Mouse (Mus musculus) ovary, postnatal 10 days (tissue): ENCODE measurements around the gene Abhd17a.

ENCODE experiments used
- DNase-seq: peaks from one replicate; pipeline ENCODE4 v3.0.0; 2022; ENCODE audit warnings: low spot score

Abhd17a gene

DNA sequence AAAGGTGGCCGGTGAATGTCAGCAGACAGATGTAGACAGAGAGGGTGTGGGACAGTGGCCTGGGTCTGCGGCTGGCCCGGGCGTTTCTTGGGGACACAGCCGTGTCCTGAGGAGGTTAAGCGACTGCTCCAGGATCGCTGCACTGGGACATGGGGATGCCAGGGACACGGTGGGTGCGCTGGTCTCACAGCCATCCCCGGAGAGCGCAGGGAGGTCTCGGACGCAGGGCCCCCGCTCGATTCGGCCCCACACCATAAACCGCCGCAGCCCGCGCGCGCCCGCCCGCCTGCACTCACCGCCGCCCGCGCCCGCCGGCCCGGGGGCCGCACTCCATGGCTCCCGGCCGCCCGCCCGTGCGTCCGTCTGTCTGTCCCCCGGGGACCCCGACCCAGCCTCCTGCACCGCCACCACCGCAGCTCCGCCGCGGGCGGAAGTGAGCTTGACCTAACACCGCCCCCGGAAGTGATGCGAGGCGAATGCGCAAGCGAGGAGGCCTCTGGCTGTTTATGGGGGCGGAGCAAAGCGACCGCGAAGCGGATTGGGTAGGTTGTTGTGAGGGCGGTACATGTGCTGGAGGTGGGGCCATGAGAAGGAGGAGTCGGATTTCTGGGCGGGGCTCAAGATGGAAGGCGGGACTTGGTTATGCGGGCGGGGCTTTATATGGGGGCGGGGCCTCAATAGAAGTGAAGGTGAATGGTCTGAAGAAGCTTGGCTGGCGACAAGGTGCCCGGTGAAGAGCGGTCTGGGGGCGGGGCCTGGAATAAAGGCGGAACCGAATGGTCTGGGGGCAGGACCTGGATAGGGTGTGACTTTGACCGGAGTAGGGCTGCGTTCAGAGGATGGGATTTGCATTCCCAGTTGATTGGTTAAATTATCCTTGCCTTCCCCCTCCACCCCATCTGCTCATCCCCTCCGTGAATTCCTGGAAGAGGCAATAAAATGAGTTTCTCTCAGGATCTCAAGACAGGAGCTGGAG, at the start of gene Abhd17a:
Gene Abhd17a, minus strand, starts transcription at position 463 of the 976 bp plus-strand sequence.
- DNase-seq, result peak; percentile 73

DNA sequence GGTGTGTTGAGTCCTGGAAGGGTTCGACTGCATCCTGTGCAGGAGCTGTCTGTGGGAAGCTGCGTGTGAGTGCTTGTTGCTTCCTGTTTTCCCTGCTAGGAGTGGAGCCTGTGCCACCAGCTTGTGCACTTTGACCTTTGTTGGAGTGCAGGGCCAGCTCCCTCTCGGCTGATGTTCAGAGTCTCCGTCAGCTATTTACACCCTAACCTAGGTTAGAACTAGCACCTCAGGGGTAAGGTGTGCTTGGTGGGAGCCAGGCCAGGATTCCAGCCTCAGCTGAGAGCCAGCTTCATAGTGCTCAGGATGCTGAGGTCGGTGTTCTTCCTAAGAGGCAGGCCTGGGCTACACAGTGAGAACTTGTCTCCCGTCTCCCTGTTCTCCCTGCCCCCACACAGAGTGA, 45.2 kb upstream of the Abhd17a start:
- no peak for DNase-seq

DNA sequence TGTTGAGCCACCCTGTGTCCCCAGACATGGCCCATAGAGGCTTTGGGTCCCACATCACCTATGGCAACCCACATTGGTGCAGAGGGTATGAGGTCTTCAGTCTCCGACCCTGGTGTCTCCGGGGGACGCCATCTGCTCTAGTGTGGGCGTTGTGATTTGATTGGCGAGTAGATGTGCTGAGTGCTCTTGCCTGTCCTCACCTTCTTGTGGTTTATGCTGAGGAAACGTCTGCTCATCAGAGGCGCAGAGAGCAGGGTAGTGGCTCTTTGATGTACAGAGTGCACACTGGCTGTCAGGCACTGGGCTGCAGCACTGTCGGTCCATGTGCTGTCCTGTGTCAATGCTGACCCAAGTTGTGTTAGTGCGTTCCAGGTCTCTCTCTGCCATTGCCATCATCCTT, 38.8 kb upstream of the Abhd17a start:
- no peak for DNase-seq

DNA sequence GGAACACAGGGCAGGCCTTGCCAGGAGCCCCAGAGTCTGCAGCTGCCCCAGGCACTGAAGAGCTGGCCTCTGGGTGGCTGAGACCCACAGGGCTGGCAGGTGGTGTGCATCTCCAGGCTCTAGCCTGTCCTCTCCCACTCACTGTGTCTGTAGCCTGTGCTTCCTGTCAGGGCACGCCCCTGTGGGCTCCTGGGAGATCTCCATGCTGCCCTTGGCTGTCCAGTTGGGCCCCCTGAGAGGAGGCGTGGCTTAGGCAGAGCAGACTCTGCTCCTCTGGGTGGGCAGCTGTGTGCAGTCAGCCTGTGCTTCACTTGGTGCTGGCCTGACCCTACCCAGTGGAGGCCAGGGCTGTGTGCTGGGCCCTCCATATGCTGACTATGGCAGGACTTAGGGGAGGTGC, 37.5 kb upstream of the Abhd17a start:
- no peak for DNase-seq

DNA sequence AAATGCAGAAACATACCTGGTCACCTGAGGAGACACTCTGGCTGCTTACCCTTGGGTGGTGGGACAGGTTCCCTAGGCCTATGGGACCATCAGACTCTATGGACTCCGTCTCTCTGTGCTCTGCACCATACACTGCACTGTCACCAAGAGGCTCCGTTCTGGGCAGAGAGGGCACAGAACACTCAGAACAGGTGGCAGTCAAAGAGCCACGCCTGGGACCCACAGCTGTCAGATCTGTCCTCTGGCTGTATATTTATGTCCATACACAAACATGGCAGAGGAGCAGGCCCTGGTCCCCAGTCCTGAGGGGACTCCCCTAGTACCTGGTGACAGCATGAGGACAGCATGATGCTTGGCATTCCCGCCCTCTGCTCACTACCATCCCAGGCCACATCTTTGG, 35.6 kb upstream of the Abhd17a start:
- no peak for DNase-seq

DNA sequence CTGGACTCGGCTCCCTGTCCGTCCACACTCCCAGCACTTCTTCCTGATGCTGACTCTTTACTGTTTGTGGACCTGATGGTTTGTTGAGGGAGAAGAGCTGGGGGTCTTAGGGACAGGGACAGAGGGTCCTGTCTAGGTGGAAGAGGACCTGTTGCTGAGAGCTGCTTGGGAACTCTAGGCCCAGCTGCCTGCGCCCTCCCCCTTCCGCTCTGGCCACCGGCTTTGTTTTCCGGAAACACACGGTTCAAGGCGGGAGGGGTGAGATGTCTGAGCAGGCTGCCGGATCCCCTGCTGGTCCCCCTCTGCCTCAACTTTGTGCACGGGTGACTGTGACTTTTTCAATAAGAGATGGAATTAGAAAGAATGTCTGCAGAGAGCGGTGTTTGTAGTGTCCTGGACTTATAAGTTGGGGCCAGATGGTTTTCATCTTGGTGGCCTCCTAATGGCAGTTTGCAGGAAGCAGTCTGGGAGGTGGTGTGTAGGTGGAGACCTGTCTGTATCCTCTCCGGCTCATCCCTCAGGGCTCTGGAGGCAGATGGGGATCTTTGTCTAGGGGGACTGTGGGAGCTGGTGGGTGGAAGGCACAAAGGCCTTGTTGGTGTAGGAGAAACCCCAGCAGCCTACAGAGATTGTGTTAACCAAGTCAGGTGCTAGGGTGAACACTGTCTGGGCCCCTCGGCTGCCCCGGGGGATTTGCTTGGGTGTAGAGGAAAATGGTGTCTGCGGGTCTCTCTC, 33.5 kb upstream of the Abhd17a start:
- DNase-seq, result no peak

DNA sequence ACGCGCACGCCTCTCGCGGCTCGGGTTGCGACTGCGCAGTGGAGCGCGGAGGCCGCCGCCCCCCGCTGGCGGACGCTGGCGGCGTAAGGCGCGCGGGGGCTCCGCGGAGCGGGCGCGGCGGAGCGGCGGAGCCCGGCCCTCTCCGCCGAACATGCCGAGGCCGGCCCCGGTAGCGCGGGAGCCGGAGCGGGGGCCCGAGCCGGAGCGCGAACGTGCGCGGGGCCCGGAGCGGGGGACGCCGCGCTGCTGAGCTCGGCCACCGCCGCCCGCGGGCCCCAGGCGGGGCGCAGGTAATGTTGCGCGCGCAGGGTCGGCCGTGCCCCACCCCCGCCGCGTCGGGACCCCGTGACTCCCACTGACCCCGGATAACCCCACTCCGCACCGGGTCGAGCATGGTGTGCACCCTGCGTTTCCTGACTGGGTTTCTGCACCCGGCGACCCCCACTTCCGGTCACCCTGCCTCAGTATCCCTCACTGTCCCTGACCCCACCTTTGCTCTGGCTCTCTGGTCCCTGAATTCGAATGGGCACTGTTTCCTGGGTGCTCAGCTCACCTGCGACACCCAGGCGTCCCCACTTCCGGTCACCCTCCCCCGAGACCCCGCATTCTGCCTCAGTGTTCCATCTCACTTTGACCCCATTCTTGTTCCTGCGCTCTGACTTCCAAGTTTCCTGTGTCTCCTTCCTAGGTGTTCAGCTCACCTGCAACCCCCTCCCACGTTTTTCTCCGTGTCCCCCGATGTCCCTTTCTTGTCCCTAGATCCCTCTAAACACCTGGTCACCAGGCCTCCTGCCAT, 32.7 kb upstream of the Abhd17a start, which contains the start of gene Csnk1g2:
Gene Csnk1g2, plus strand, starts transcription at position 178 of the 796 bp plus-strand sequence.
- DNase-seq, result peak; percentile 91

DNA sequence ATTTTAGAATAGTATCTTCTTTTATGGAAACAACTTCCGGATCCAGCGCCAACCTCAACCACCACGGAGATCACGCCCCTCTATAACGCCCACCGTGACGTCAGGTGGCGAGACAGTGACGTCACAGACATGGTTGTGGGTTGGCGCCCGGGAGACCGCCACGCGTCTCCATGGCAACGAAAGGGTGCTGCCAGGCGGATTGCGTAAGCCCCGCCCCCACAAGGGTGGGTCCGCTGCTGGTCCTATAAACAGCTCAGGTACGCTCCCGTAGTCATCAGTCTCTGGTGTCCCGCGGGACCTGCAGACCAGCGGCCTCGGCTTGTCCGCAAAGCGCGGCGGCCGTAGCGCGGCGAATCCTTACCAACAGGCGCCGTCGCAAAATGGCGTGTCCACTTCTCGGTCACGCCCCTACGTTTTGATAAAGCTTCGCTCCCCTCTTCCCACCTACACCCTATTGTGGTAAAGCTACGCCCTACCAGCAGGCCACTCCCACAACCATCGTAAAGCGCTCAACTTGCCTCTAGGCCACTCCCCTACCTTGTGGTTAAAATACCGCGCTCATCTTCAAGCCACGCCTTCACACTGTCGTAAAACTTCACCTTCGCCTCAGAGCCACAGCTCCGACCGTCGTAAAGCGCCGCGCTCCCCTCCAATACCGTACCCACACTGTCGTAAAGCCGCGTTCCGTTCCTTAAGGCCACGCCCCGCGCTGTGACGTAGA, 32.0 kb upstream of the Abhd17a start:
- DNase-seq, result peak; percentile 98

DNA sequence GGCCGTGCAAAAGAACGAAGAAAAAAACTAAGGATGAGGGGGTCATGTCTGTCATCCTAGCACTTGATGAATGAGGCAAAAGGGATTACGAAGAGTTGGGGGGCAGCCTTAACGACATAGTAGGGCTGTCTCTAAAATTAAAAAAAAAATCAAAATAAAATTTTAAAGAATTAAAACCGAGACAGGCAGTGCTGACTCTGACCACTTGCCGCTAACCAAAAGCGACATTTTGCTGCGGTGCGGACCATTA, 31.5 kb upstream of the Abhd17a start:
- DNase-seq, result no peak

DNA sequence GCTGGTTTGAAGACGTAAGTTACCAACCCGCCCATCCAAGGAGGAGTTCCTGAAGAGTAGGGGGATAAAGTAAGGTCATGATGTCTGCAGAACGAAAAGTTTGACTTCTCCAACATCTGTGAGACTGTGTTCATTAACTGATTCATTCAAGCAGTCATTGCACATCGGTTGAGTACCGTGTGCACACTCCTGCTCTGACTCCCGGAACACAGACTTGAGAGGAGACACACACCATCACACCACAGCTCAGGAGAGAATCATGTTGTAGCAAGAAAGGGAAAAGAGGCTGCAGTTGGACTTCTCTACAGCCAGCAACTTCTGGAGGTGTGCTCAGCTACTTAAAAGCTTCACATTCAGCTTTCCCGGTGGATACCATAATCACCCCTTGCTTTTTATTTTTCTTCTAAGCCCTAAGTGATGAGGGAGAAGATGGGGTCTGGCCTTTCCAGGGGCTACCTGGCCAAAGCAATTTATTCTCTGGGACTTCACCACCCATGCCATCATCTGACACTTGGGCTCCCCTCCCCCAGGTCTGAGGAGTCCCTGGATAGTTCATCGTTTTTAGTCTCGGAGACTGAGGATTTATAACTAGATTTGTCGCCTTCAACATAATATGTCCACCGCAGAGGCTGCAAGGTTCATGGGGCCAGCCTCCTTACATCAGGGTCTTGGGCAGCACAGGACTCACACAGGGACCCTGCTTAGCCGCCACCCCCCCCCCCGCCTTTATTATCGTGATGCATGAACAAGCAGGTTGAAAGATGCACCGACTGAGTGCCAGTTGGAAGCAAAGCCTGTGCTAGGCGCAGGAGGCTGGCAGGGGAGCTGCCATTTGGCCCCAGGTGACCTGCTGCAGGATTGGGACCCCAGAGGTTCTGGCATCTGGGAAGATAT, 30.9 kb upstream of the Abhd17a start:
- no peak for DNase-seq

DNA sequence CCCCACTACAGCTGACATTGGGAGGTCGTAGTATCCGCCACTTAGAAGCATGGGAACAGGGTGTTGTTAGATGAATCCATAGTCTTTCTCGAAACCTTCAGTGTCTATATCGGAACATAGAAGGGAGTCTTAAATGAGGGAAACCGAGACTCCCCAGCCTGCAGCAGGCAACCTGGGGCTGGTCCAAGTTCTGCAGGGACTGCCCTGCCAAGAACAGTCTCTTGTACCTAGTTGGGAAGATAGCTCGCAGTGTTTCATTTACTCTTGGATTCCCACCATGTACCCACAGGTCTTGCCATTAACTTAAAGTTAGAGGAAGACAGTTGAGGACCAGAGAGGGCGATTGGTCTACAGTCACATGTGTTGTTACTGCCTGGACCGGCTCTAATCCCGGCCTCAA, 30.2 kb upstream of the Abhd17a start:
- DNase-seq, result no peak

DNA sequence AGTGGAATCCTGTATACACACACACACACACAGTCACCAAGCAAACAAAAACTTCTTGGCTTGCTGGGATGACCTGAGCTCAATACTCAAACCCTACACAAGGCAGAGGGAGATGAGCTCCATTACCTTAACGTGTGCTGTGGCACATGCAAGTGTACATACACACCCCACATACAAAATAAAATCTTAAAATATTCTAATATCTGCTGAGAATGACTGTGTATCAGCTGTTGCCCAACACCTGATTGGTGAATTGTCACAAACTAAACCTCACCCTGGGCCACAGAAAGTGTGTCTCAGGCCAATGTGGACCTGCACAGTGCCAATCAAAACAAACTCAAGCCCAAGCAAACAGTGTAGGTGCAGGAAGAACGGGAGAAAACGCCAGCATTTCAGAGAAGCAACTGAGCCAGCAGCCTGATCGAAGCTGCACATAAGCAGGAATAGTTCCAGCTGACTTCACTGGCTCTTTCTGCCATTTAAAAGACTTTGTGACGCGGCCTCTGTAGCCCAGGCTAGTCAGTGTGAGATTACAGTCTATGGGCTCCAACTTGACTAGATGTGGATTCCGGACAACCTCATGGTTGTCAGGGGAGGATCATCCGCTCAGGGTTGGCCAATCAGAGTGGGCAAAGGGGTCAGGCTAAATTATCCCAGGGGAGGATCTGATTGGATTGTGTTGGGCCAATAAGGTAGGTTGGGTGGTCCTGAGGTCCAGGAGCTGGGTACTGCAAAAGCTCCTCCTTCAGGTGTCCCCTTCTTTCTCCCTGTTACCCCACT, 29.5 kb upstream of the Abhd17a start:
- no peak for DNase-seq

DNA sequence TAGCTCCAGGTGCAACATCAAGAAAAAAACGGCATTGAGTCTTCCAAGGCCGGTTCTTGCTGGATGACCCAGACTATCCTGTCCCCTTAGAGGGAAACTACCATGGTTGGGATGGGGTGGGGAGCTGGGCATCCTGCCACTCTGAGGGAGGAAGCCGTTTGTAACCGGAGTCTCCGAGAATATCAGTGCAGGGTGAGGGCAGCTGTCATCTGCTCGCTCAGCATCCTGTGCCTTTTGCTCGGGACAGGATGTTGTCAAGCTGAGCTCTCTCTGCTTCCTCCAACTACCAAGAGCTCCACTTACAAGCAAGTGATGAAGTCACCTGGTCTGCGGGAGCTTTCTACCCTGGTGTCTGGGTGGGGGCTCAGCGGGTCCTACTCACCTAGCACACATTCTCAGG, 28.0 kb upstream of the Abhd17a start:
- DNase-seq, result no peak

DNA sequence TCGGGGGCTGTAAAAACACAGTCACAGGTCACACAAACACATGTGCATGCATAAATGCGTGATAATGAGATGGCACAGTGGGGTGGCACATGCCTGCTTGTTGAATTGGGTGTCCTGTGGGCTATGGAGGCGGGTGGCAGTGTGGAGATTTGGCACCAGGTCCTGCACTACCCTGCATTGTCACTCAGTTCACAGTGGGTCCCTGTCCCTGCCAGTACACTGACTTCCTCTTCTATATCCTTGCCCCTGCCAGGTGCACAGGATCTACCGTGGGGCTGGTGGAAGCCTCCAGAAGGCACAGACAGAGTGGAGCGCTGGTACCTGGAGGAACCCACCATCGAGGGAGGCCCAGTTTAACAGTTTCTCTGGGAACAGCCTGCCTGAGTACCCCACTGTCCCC, 24.2 kb upstream of the Abhd17a start:
- no peak for DNase-seq

DNA sequence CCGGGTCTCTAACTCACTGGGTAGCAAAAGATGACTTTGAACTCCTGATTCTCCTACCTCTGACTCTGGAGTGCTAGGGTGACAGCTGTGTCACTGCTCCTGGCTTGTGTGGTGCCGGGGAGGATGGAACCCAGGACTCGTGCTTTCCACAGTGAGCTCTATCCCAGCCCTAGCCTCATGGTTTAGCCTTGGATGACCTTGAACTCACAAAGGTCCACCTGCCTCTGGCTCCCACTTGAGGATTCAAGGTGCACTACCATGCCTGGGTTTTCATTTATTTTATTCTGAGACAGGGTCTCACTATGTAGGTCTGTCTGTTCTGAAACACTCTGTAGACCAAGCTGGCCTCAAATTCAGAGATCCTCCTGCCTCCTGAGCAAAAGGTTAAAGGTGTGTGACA, 23.7 kb upstream of the Abhd17a start:
- no peak for DNase-seq

DNA sequence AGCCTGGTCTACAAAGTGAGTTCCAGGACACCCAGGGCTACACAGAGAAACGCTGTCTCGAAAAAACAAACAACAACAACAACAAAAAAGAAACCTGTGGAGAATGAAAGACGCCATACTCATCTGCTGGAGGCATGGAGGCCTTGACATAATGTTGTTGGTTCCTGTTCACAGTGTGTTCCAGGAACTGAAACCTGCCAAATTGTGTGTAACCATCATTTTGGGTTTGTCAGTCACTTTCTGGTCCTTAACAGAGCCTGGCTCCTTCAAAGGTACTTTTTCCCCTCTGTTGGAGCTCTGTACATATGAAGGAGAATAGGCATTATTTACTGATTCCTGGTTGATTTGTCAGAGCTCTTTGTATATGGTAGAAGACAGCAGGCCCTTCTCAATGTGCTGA, 21.8 kb upstream of the Abhd17a start:
- DNase-seq, result no peak

DNA sequence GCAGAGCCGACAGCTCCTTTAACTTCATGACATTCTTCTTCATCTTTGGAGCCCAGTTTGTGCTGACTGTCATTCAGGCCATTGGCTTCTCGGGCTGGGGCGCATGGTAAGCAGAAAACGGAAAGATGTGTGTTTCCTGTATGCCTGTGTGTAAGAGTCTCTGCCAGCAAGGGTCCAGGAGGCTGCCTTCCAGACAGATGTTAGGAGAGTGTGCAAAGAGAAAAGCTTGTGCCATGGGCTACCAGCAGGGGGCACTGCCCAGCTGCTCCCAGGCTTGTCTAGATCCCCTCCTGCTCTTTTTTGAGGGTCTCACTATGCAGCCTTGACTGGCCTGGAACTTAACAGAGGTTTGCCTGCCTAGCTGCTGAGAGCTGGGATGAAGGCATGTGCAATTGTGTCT, 20.9 kb upstream of the Abhd17a start:
- no peak for DNase-seq

DNA sequence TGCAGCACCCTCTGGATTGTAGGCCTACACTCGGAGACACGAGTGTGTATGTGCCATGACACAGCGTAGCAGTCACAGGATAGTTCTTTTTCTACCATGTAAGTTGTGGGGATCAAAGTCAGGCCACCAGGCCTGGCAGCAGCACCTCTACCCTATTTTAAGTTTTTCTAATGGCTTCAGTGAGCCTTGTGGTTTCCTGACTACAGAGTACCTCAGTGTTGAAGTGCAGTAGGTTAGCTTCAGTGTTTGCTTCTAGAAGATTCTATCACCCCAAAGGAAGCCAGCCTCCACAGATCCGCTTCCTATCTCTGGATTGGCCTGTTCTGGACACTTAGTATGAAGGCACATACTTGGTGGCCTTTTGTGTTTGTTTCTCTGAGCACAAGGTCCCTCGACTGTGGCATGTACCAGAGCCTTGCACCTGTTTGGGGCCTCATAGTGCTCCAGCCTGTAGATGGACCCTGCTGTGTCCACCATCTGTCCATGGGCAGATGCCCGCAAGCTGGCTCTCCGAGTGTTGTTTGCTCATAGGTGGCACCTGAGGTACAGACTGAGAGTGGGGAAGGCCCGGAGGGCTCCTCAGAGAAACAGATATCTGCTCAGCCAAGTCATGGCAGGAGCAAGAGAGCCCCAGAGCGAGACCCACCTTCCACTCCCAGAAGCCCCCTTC, 20.1 kb upstream of the Abhd17a start:
- no peak for DNase-seq

DNA sequence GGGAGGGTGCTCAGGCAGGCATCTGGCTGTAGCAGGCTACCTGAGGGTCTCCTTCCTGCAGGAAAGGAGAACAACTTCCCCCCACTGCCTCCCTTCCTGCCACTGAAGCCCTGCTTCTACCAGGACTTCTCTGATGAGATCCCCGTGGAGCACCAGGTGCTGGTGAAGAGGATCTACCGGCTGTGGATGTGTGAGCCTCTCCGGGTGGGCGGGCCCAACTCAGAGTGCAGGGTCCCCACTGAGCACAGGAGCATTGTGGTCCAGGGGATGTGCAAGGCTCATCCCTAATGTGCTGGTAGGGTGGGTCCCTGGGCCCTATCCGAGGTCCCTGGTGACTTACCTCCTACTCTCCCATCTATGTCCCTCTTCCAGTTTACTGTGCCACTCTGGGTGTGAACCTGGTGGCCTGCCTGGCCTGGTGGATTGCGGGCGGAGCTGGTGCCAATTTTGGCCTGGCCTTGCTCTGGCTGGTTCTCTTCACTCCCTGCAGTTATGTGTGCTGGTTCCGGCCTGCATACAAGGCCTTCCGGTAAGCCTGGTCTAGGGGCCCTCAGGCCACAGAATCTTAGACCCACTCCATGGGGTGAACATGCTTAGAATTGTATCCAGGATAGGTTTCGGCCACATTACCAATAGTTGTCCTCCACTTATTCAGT, 19.3 kb upstream of the Abhd17a start:
- DNase-seq, result no peak
